Mouse (Mus musculus) mesoderm, embryonic 11.5 days (tissue): ENCODE measurements around the gene Skida1.
"Not testable (repeated sequence)": the region's sequence is repeated elsewhere in the genome, so short reads cannot be mapped to it uniquely, and the experiment has no call there.

Experiments used
- DNase-seq: peaks from one replicate; pipeline ENCODE4 v3.0.0-alpha.2; 2012; ENCODE audit warnings: low read depth, low spot score

The Skida1 gene

GRCm38 (mm10) chr2:18048453-18049075 is at the start of gene Skida1:
TSS of gene Skida1 (minus strand) at chr2:18049051.
- DNase-seq = peak; percentile 83

- DNase-seq = no peak
Observed at GRCm38 (mm10) chr2:18095804-18096203, 47.0 kb upstream of the Skida1 start.

GRCm38 (mm10) chr2:18094319-18094718 is 45.5 kb upstream of the Skida1 start:
- no peak for DNase-seq

- no peak for DNase-seq
Observed at GRCm38 (mm10) chr2:18093858-18094257, 45.0 kb upstream of the Skida1 start.

- not testable (repeated sequence) for DNase-seq
Observed at GRCm38 (mm10) chr2:18087695-18088094, 38.8 kb upstream of the Skida1 start.

- DNase-seq = no peak
Observed at GRCm38 (mm10) chr2:18080182-18080860, 31.5 kb upstream of the Skida1 start.

GRCm38 (mm10) chr2:18071947-18072346 is 23.1 kb upstream of the Skida1 start:
- no peak for DNase-seq

GRCm38 (mm10) chr2:18068071-18068796 is 19.4 kb upstream of the Skida1 start:
- DNase-seq = no peak

- DNase-seq = no peak
Observed at GRCm38 (mm10) chr2:18066436-18066835, 17.6 kb upstream of the Skida1 start.

GRCm38 (mm10) chr2:18065708-18066030 is 16.8 kb upstream of the Skida1 start:
- no peak for DNase-seq

GRCm38 (mm10) chr2:18064941-18065707 is 16.3 kb upstream of the Skida1 start:
- DNase-seq = peak; percentile 82

GRCm38 (mm10) chr2:18064356-18064858 is 15.6 kb upstream of the Skida1 start:
- peak; percentile 96 for DNase-seq

- DNase-seq = peak; percentile 66
Observed at GRCm38 (mm10) chr2:18063763-18064251, 15.0 kb upstream of the Skida1 start.

GRCm38 (mm10) chr2:18060396-18060795 is 11.5 kb upstream of the Skida1 start:
- no peak for DNase-seq

- DNase-seq = no peak
Observed at GRCm38 (mm10) chr2:18059891-18060290, 11.0 kb upstream of the Skida1 start.

GRCm38 (mm10) chr2:18059063-18059462 is 10.2 kb upstream of the Skida1 start:
- no peak for DNase-seq

GRCm38 (mm10) chr2:18058146-18058708 is 9.4 kb upstream of the Skida1 start:
- DNase-seq = no peak

GRCm38 (mm10) chr2:18057336-18058145 is 8.7 kb upstream of the Skida1 start:
- peak; percentile 49 for DNase-seq

GRCm38 (mm10) chr2:18056786-18057255 is 8.0 kb upstream of the Skida1 start:
- peak; percentile 97 for DNase-seq
